In genomic region chr2:8467531-8468203, GRCm38 (mm10) we compare ENCODE assay signal across 21 mouse cellular contexts.
DNase-seq lines count a peak whose midpoint lies in the region; ATAC-seq and TF ChIP-seq lines count a peak whose summit lies in the region.
"Had no signal": no experiment of that assay in that cellular context is flagged by ENCODE, and none has a peak within 500 bp of the region (broad histone marks: within the 10 kb centered on the region; RNA-seq: fewer than 3 reads in every experiment).

No protein-coding gene starts in this region.

- TF ChIP-seq POLR2A in brain, embryonic 14.5 days (IDR thresholded peaks at IDR 0.05; ENCODE audit: borderline replicate concordance, extremely low read depth, insufficient read depth, insufficient read length, poor library complexity, severe bottlenecking): no peak

- peak overlapping the region; percentile 92 for H3K27ac ChIP-seq in forebrain, embryonic 15.5 days (replicated peaks)
- 0 out of 2 replicates have a peak overlapping the region, but pooled peaks have one; percentile 21 for H3K27ac ChIP-seq in midbrain, embryonic 14.5 days (replicated peaks; ENCODE audit: low read depth, low read length)
- no peak overlapping the region for H3K27ac ChIP-seq in hindbrain, embryonic 12.5 days
- H3K27ac ChIP-seq: embryonic facial prominence, embryonic 15.5 days; heart, adult 2 months; heart, embryonic 13.5 days; hindbrain, embryonic 13.5 days; kidney, postnatal 0 days; stomach, postnatal 0 days had no signal

- H3K9ac ChIP-seq in forebrain, embryonic 15.5 days (replicated peaks): no peak overlapping the region
- no peak overlapping the region for H3K9ac ChIP-seq in midbrain, embryonic 14.5 days (replicated peaks; ENCODE audit: low read length)
- H3K9ac ChIP-seq in hindbrain, embryonic 12.5 days: no peak overlapping the region
- H3K9ac ChIP-seq: embryonic facial prominence, embryonic 15.5 days; heart, embryonic 13.5 days; hindbrain, embryonic 13.5 days had no signal

- TF ChIP-seq CTCF in brain, embryonic 14.5 days (IDR thresholded peaks at IDR 0.05; ENCODE audit: borderline replicate concordance, extremely low read depth, insufficient read depth, insufficient read length): no peak

- DNase-seq in frontal cortex, postnatal 25 days (ENCODE audit: low spot score in 2 of 2): no peak
- peak; percentile 91 for DNase-seq in brain, embryonic 14.5 days (ENCODE audit: low read depth)
- peak; percentile 54 for DNase-seq in midbrain, embryonic 14.5 days
- no peak for DNase-seq in heart, postnatal 10 days
- no peak for DNase-seq in lung, adult 18-20 months
- DNase-seq: adrenal gland, postnatal 36 days; cerebellum, adult 2 months; cerebellum, postnatal 25 days; gastrocnemius, postnatal 25 days; heart, adult 2 months; kidney, adult 2 months; lung, postnatal 10 days had no signal

- intact Hi-C loops in heart, postnatal 10 days (cut with DNase I): no loop called here

- H3K9me3 ChIP-seq in forebrain, embryonic 15.5 days: no peaks in the 10 kb centered on the region
- no peaks in the 10 kb centered on the region for H3K9me3 ChIP-seq in midbrain, embryonic 14.5 days (ENCODE audit: control insufficient read depth, low read length)
- H3K9me3 ChIP-seq in hindbrain, embryonic 12.5 days (replicated peaks): no peaks in the 10 kb centered on the region
- H3K9me3 ChIP-seq: embryonic facial prominence, embryonic 15.5 days; heart, embryonic 13.5 days; hindbrain, embryonic 13.5 days had no signal

- H3K4me3 ChIP-seq in forebrain, embryonic 15.5 days: no peak overlapping the region
- H3K4me3 ChIP-seq in midbrain, embryonic 14.5 days (replicated peaks; ENCODE audit: low read depth, low read length): no peak overlapping the region
- no peak overlapping the region for H3K4me3 ChIP-seq in hindbrain, embryonic 12.5 days
- H3K4me3 ChIP-seq: embryonic facial prominence, embryonic 15.5 days; heart, adult 2 months; heart, embryonic 13.5 days; hindbrain, embryonic 13.5 days had no signal

- H3K36me3 ChIP-seq in forebrain, embryonic 15.5 days: no peaks in the 10 kb centered on the region
- no peaks in the 10 kb centered on the region for H3K36me3 ChIP-seq in midbrain, embryonic 14.5 days (ENCODE audit: control insufficient read depth, insufficient read depth, low read length)
- H3K36me3 ChIP-seq in hindbrain, embryonic 12.5 days: no peaks in the 10 kb centered on the region
- H3K36me3 ChIP-seq: embryonic facial prominence, embryonic 15.5 days; heart, embryonic 13.5 days; hindbrain, embryonic 13.5 days had no signal

- H3K4me1 ChIP-seq in forebrain, embryonic 15.5 days: peaks cover 19% of the 10 kb centered on the region
- H3K4me1 ChIP-seq in midbrain, embryonic 14.5 days (ENCODE audit: control insufficient read depth, insufficient read depth, low read length): peaks cover 2% of the 10 kb centered on the region; the same call in 1 of the 2 replicates
- H3K4me1 ChIP-seq in hindbrain, embryonic 12.5 days: no peaks in the 10 kb centered on the region
- H3K4me1 ChIP-seq: embryonic facial prominence, embryonic 15.5 days; heart, embryonic 13.5 days; hindbrain, embryonic 13.5 days had no signal

- H3K27me3 ChIP-seq in forebrain, embryonic 15.5 days: no peaks in the 10 kb centered on the region
- H3K27me3 ChIP-seq in midbrain, embryonic 14.5 days (ENCODE audit: control insufficient read depth, insufficient read depth, low read length): no peaks in the 10 kb centered on the region
- no peaks in the 10 kb centered on the region for H3K27me3 ChIP-seq in hindbrain, embryonic 12.5 days
- H3K27me3 ChIP-seq: embryonic facial prominence, embryonic 15.5 days; heart, embryonic 13.5 days; hindbrain, embryonic 13.5 days had no signal

- peak; percentile 70 for ATAC-seq in frontal cortex, adult (ENCODE audit: low TSS enrichment)
- ATAC-seq in forebrain, embryonic 15.5 days (replicated peaks): peak; percentile 88
- ATAC-seq in midbrain, embryonic 14.5 days (ENCODE audit: low FRiP score, low TSS enrichment): peak; percentile 79; the same call in 1 of the 2 replicates
- ATAC-seq in hindbrain, embryonic 12.5 days (ENCODE audit: low FRiP score): no peak
- ATAC-seq: CD4-positive, CD25-positive, alpha-beta regulatory T cell, adult 4 months had no signal

- WGBS in forebrain, embryonic 15.5 days: 13% methylated on average over 2 of the region's 2 CpGs
- 13% methylated on average over 2 of the region's 2 CpGs for WGBS in midbrain, embryonic 14.5 days
- WGBS in hindbrain, embryonic 12.5 days: 64% methylated on average over 2 of the region's 2 CpGs

- no peak overlapping the region for H3K4me2 ChIP-seq in forebrain, embryonic 15.5 days (replicated peaks)
- no peak overlapping the region for H3K4me2 ChIP-seq in midbrain, embryonic 14.5 days (ENCODE audit: low read length)
- H3K4me2 ChIP-seq in hindbrain, embryonic 12.5 days (replicated peaks): no peak overlapping the region
- H3K4me2 ChIP-seq: embryonic facial prominence, embryonic 15.5 days; heart, embryonic 13.5 days; hindbrain, embryonic 13.5 days had no signal

Comparison
In these comparisons a context has a peak if more than half of its experiments do, and no peak if none do; other contexts are left out.
1. DNase-seq: peak in brain, embryonic 14.5 days (single experiment) and midbrain, embryonic 14.5 days (single experiment); none in frontal cortex, postnatal 25 days (0 of 2), heart, postnatal 10 days (0 of 2) and lung, adult 18-20 months (0 of 2).